Mouse (Mus musculus) liver, embryonic 14.5 days (tissue): ENCODE data around the gene Iqsec1. TPM values are rescaled to one million over a fixed set of nuclear protein-coding genes. Genes with fewer than 3 reads are reported as not detected.
A peak's percentile ranks its signal among the peaks of the same experiment; 100 is the strongest.

Experiments
- ATAC-seq: fragments of 200-750 bp; cut with Nextera tagmentation; 2 replicates; pipeline ENCODE4 v1.8.0; 2017; ENCODE audit warnings: moderate number of reproducible peaks, mild to moderate bottlenecking, moderate library complexity; ENCODE audit not compliant: insufficient read depth
- DNase-seq, 3 experiments: peaks; one replicate each; pipeline ENCODE4 v3.0.0-alpha.2; 2012 to 2013; ENCODE audit warnings: low read depth in 3 of 3, low spot score in 3 of 3
- H3K27ac ChIP-seq: fragments of 300-500 bp; sonication (generic); 2 replicates; pipeline ENCODE4 v1.5.1; 2014; ENCODE audit warnings: moderate library complexity, mild to moderate bottlenecking, control low read depth, inconsistent platforms
- H3K27me3 ChIP-seq: fragments of 300-500 bp; sonication (generic); 2 replicates; pipeline ENCODE4 v1.6.1; 2014; ENCODE audit warnings: mild to moderate bottlenecking, low read length, moderate library complexity; ENCODE audit not compliant: control insufficient read depth, insufficient read depth
- H3K36me3 ChIP-seq: fragments of 300-500 bp; sonication (generic); replicated peaks from 2 replicates; pipeline ENCODE4 v1.6.1; 2014; ENCODE audit warnings: low read depth; ENCODE audit not compliant: control insufficient read depth, insufficient read depth
- H3K4me1 ChIP-seq, 2 experiments: fragments of 200-500 bp in 1 of 2; fragments of 300-500 bp in 1 of 2; sonication (generic) in 1 of 2; replicated peaks; 2 replicates each; pipeline ENCODE4 v1.6.1; 2012 to 2014; ENCODE audit warnings: antibody characterized with exemption in 1 of 2, inconsistent platforms in 1 of 2, low read length in 1 of 2; ENCODE audit not compliant: control insufficient read depth in 2 of 2, insufficient read depth in 2 of 2
- H3K4me2 ChIP-seq: fragments of 300-500 bp; sonication (generic); 2 replicates; pipeline ENCODE4 v1.6.1; 2014; ENCODE audit warnings: low read depth, mild to moderate bottlenecking, control low read depth, moderate library complexity
- H3K4me3 ChIP-seq, 2 experiments: fragments of 200-500 bp in 1 of 2; fragments of 300-500 bp in 1 of 2; sonication (generic) in 1 of 2; 2 replicates each; pipeline ENCODE4 v1.5.1; 2012 to 2014; ENCODE audit warnings: low read depth in 2 of 2, low read length in 2 of 2, mild to moderate bottlenecking in 2 of 2, control low read depth in 1 of 2, inconsistent platforms in 1 of 2, moderate library complexity in 1 of 2; ENCODE audit not compliant: insufficient read depth in 1 of 2
- H3K9ac ChIP-seq: fragments of 300-500 bp; sonication (generic); replicated peaks from 2 replicates; pipeline ENCODE4 v1.6.1; 2014; ENCODE audit warnings: mild to moderate bottlenecking, control low read depth, moderate library complexity
- H3K9me3 ChIP-seq: fragments of 300-500 bp; sonication (generic); 2 replicates; pipeline ENCODE4 v1.6.1; 2016; ENCODE audit warnings: low read length, mixed read lengths; ENCODE audit not compliant: control insufficient read depth
- CTCF ChIP-seq: IDR thresholded peaks from 2 replicates; pipeline ENCODE4 v1.5.1; 2016; ENCODE audit warnings: antibody characterized with exemption, low read depth, control low read depth
- EP300 ChIP-seq: IDR thresholded peaks from 2 replicates; pipeline ENCODE4 v1.6.1; 2016; ENCODE audit warnings: antibody characterized with exemption, low read depth
- whole genome bisulfite sequencing: fragments of 180-500 bp; shearing (Covaris S2); extraction: QIAGEN DNeasy Blood & Tissue Kit; methylation state at CpG from one replicate; pipeline ENCODE4 v1.1.7; 2014; ENCODE audit not compliant: insufficient replicate concordance; 5-methylcytosine and 5-hydroxymethylcytosine counted together
- polyA plus RNA-seq, 2 experiments: library from polyadenylated mRNA; depleted of rRNA in 1 of 2; stranded (reverse) in 1 of 2; unstranded in 1 of 2; fragments of >200 nt; fragmentation: Nextera tagmentation in 1 of 2; extraction: Ambion mirVana in 1 of 2; gene quantifications; 2 replicates each; pipeline versions ENCODE4 v1.2.1 to v1.2.3; 2012 to 2014

Iqsec1 gene
- polyA plus RNA-seq, 2 experiments: 4.0 to 9.0 TPM

GRCm38 (mm10) chr6:90799116-90799515, 189.4 kb downstream of the Iqsec1 start:
- H3K4me1 ChIP-seq: no peaks in the 10 kb centered on the region
- no peak overlapping the region for H3K4me2 ChIP-seq
- no peak overlapping the region for H3K4me3 ChIP-seq
- H3K9me3 ChIP-seq: no peaks in the 10 kb centered on the region
- 69% methylated on average over 1 of the region's 1 CpGs for WGBS
- H3K27me3 ChIP-seq: no peaks in the 10 kb centered on the region
- ATAC-seq: no peak
- H3K9ac ChIP-seq: no peak overlapping the region
- H3K27ac ChIP-seq: no peak overlapping the region
- no peak for DNase-seq
- no peaks in the 10 kb centered on the region for H3K36me3 ChIP-seq
- TF ChIP-seq CTCF: no peak

- Histone ChIP-seq H3K9ac (no peak overlapping the region), H3K27ac (no peak overlapping the region), H3K4me2 (no peak overlapping the region), H3K9me3 (no peaks in the 10 kb centered on the region), H3K4me3 (no peak overlapping the region), H3K36me3 (no peaks in the 10 kb centered on the region), H3K27me3 (no peaks in the 10 kb centered on the region), H3K4me1 (no peaks in the 10 kb centered on the region)
- ATAC-seq (no peak), DNase-seq (no peak)
- TF ChIP-seq CTCF (no peak), EP300 (no peak)
Observed at GRCm38 (mm10) chr6:90798201-90798600, 190.3 kb downstream of the Iqsec1 start.

GRCm38 (mm10) chr6:90796902-90797596, 191.4 kb downstream of the Iqsec1 start:
- Histone ChIP-seq H3K9me3 (no peaks in the 10 kb centered on the region), H3K9ac (no peak overlapping the region), H3K4me2 (no peak overlapping the region), H3K4me1 (no peaks in the 10 kb centered on the region), H3K36me3 (no peaks in the 10 kb centered on the region), H3K4me3 (no peak overlapping the region), H3K27ac (no peak overlapping the region), H3K27me3 (no peaks in the 10 kb centered on the region)
- 76% methylated on average over 2 of the region's 2 CpGs for WGBS
- TF ChIP-seq CTCF (peak; percentile 27; the same call in 1 of the 2 replicates), EP300 (no peak)
- ATAC-seq (no peak), DNase-seq (no peak)

- no peaks in the 10 kb centered on the region for H3K36me3 ChIP-seq
- no peak for TF ChIP-seq CTCF
- TF ChIP-seq EP300: no peak
- H3K4me1 ChIP-seq: no peaks in the 10 kb centered on the region
- no peak overlapping the region for H3K27ac ChIP-seq
- H3K4me3 ChIP-seq: no peak overlapping the region
- H3K9ac ChIP-seq: no peak overlapping the region
- ATAC-seq: no peak
- no peak for DNase-seq
- no peaks in the 10 kb centered on the region for H3K9me3 ChIP-seq
- no peak overlapping the region for H3K4me2 ChIP-seq
- H3K27me3 ChIP-seq: no peaks in the 10 kb centered on the region
Observed at GRCm38 (mm10) chr6:90790901-90791300, 197.6 kb downstream of the Iqsec1 start.

GRCm38 (mm10) chr6:90789520-90789919, 199.0 kb downstream of the Iqsec1 start:
- Histone ChIP-seq H3K4me1 (no peaks in the 10 kb centered on the region), H3K9me3 (no peaks in the 10 kb centered on the region), H3K36me3 (no peaks in the 10 kb centered on the region), H3K27ac (no peak overlapping the region), H3K4me3 (no peak overlapping the region), H3K27me3 (no peaks in the 10 kb centered on the region), H3K9ac (no peak overlapping the region), H3K4me2 (no peak overlapping the region)
- 37% methylated on average over 5 of the region's 5 CpGs for WGBS
- DNase-seq (no peak), ATAC-seq (no peak)
- TF ChIP-seq EP300 (no peak), CTCF (no peak)
